Comparison of ENCODE assay signal across 8 mouse cellular contexts in genomic region chr6:144777356-144778035, GRCm38 (mm10). TPM values are rescaled to one million over a fixed set of nuclear protein-coding genes. Genes with fewer than 3 reads are reported as not detected.
"Had no signal": no experiment of that assay in that cellular context is flagged by ENCODE, and none has a peak within 500 bp of the region (broad histone marks: within the 10 kb centered on the region; RNA-seq: fewer than 3 reads in every experiment).

No protein-coding gene starts in this region.

- DNase-seq: lung, adult 2 months; lung, postnatal 14 days; lung, postnatal 36 days; right cerebral cortex, postnatal 14 days; thymus, adult 2 months; thymus, postnatal 25 days; thymus, postnatal 4 days had no signal

RNA-seq across cellular contexts. Expression of gene Sox5, which starts 4.3 kb away (rescaled TPM):
- polyA plus RNA-seq: macrophage had no signal
